Mouse (Mus musculus): ENCODE measurements at regions not wholly inside any gene's neighbourhood (a gene's known extent, or its start where the extent isn't known, plus 50 kb on each side); places are given as distances from the start of the nearest gene placed in this dataset.

GRCm38 (mm10) chr7:40275078-40275477 lies 623.0 kb upstream of the Vstm2b start:
- TF ChIP-seq POU5F1 (IDR thresholded peaks at IDR 0.05; ENCODE audit: borderline replicate concordance, low read length), result no peak
- no peak for TF ChIP-seq NANOG (IDR thresholded peaks at IDR 0.05; ENCODE audit: borderline replicate concordance, low read length)
- no peak for TF ChIP-seq CTCF (conservative IDR thresholded peaks at IDR 0.05; ENCODE audit: low read length)
- H3K4me1 ChIP-seq (replicated peaks; ENCODE audit: low read depth, low read length), result no peaks in the 10 kb centered on the region
- no peaks in the 10 kb centered on the region for H3K36me3 ChIP-seq (ENCODE audit: insufficient read depth, low read length)
- no peaks in the 10 kb centered on the region for H3K27me3 ChIP-seq (ENCODE audit: insufficient read depth, low read length)
- no peaks in the 10 kb centered on the region for H3K9me3 ChIP-seq (ENCODE audit: low read length)
- no peak overlapping the region for H3K4me3 ChIP-seq (replicated peaks; ENCODE audit: low read length)

- Histone ChIP-seq H3K9me3 (ENCODE audit: low read length) (no peaks in the 10 kb centered on the region), H3K27me3 (ENCODE audit: insufficient read depth, low read length) (no peaks in the 10 kb centered on the region), H3K36me3 (ENCODE audit: insufficient read depth, low read length) (no peaks in the 10 kb centered on the region), H3K4me1 (replicated peaks; ENCODE audit: low read depth, low read length) (no peaks in the 10 kb centered on the region), H3K4me3 (replicated peaks; ENCODE audit: low read length) (no peak overlapping the region)
- TF ChIP-seq NANOG (IDR thresholded peaks at IDR 0.05; ENCODE audit: borderline replicate concordance, low read length) (no peak), CTCF (conservative IDR thresholded peaks at IDR 0.05; ENCODE audit: low read length) (no peak), POU5F1 (IDR thresholded peaks at IDR 0.05; ENCODE audit: borderline replicate concordance, low read length) (no peak)
Observed at GRCm38 (mm10) chr7:40275658-40276057, 622.5 kb upstream of the Vstm2b start.

- no peaks in the 10 kb centered on the region for H3K4me1 ChIP-seq (replicated peaks; ENCODE audit: low read depth, low read length)
- no peaks in the 10 kb centered on the region for H3K27me3 ChIP-seq (ENCODE audit: insufficient read depth, low read length)
- no peaks in the 10 kb centered on the region for H3K9me3 ChIP-seq (ENCODE audit: low read length)
- no peak for TF ChIP-seq NANOG (IDR thresholded peaks at IDR 0.05; ENCODE audit: borderline replicate concordance, low read length)
- TF ChIP-seq POU5F1 (IDR thresholded peaks at IDR 0.05; ENCODE audit: borderline replicate concordance, low read length), result no peak
- no peak for TF ChIP-seq CTCF (conservative IDR thresholded peaks at IDR 0.05; ENCODE audit: low read length)
- no peaks in the 10 kb centered on the region for H3K36me3 ChIP-seq (ENCODE audit: insufficient read depth, low read length)
- no peak overlapping the region for H3K4me3 ChIP-seq (replicated peaks; ENCODE audit: low read length)
Observed at GRCm38 (mm10) chr7:40276116-40276515, 622.0 kb upstream of the Vstm2b start.

- Histone ChIP-seq H3K4me3 (replicated peaks; ENCODE audit: low read length) (no peak overlapping the region), H3K4me1 (replicated peaks; ENCODE audit: low read depth, low read length) (no peaks in the 10 kb centered on the region), H3K36me3 (ENCODE audit: insufficient read depth, low read length) (no peaks in the 10 kb centered on the region), H3K9me3 (ENCODE audit: low read length) (no peaks in the 10 kb centered on the region), H3K27me3 (ENCODE audit: insufficient read depth, low read length) (no peaks in the 10 kb centered on the region)
- TF ChIP-seq NANOG (IDR thresholded peaks at IDR 0.05; ENCODE audit: borderline replicate concordance, low read length) (no peak), POU5F1 (IDR thresholded peaks at IDR 0.05; ENCODE audit: borderline replicate concordance, low read length) (no peak), CTCF (conservative IDR thresholded peaks at IDR 0.05; ENCODE audit: low read length) (no peak)
Observed at GRCm38 (mm10) chr7:40290166-40290565, 608.0 kb upstream of the Vstm2b start.

GRCm38 (mm10) chr7:40310558-40310957 lies 587.6 kb upstream of the Vstm2b start:
- H3K4me3 ChIP-seq (replicated peaks; ENCODE audit: low read length), result no peak overlapping the region
- no peaks in the 10 kb centered on the region for H3K9me3 ChIP-seq (ENCODE audit: low read length)
- H3K36me3 ChIP-seq (ENCODE audit: insufficient read depth, low read length), result no peaks in the 10 kb centered on the region
- H3K27me3 ChIP-seq (ENCODE audit: insufficient read depth, low read length), result no peaks in the 10 kb centered on the region
- TF ChIP-seq NANOG (IDR thresholded peaks at IDR 0.05; ENCODE audit: borderline replicate concordance, low read length) (no peak), CTCF (conservative IDR thresholded peaks at IDR 0.05; ENCODE audit: low read length) (peak; percentile 83)
- H3K4me1 ChIP-seq (replicated peaks; ENCODE audit: low read depth, low read length), result no peaks in the 10 kb centered on the region

- Histone ChIP-seq H3K9me3 (ENCODE audit: low read length) (no peaks in the 10 kb centered on the region), H3K27me3 (ENCODE audit: insufficient read depth, low read length) (no peaks in the 10 kb centered on the region), H3K36me3 (ENCODE audit: insufficient read depth, low read length) (no peaks in the 10 kb centered on the region), H3K4me3 (replicated peaks; ENCODE audit: low read length) (no peak overlapping the region), H3K4me1 (replicated peaks; ENCODE audit: low read depth, low read length) (0 out of 2 replicates have a peak, but pooled peaks cover 5% of the 10 kb centered on the region)
- TF ChIP-seq NANOG (IDR thresholded peaks at IDR 0.05; ENCODE audit: borderline replicate concordance, low read length) (no peak), POU5F1 (IDR thresholded peaks at IDR 0.05; ENCODE audit: borderline replicate concordance, low read length) (no peak), CTCF (conservative IDR thresholded peaks at IDR 0.05; ENCODE audit: low read length) (no peak)
Observed at GRCm38 (mm10) chr7:40321171-40321570, 577.0 kb upstream of the Vstm2b start.

GRCm38 (mm10) chr7:40325188-40325705 lies 572.9 kb upstream of the Vstm2b start:
- no peak for TF ChIP-seq NANOG (IDR thresholded peaks at IDR 0.05; ENCODE audit: borderline replicate concordance, low read length)
- no peak for TF ChIP-seq POU5F1 (IDR thresholded peaks at IDR 0.05; ENCODE audit: borderline replicate concordance, low read length)
- no peak for TF ChIP-seq CTCF (conservative IDR thresholded peaks at IDR 0.05; ENCODE audit: low read length)
- H3K36me3 ChIP-seq (ENCODE audit: insufficient read depth, low read length), result no peaks in the 10 kb centered on the region
- H3K4me1 ChIP-seq (replicated peaks; ENCODE audit: low read depth, low read length), result 0 out of 2 replicates have a peak, but pooled peaks cover 5% of the 10 kb centered on the region
- H3K27me3 ChIP-seq (ENCODE audit: insufficient read depth, low read length), result no peaks in the 10 kb centered on the region
- H3K4me3 ChIP-seq (replicated peaks; ENCODE audit: low read length), result no peak overlapping the region
- H3K9me3 ChIP-seq (ENCODE audit: low read length), result no peaks in the 10 kb centered on the region

- H3K4me1 ChIP-seq (replicated peaks; ENCODE audit: low read depth, low read length), result no peaks in the 10 kb centered on the region
Observed at GRCm38 (mm10) chr7:40332455-40332854, 565.7 kb upstream of the Vstm2b start.

GRCm38 (mm10) chr7:40352306-40352705 lies 545.8 kb upstream of the Vstm2b start:
- no peaks in the 10 kb centered on the region for H3K4me1 ChIP-seq (replicated peaks; ENCODE audit: low read depth, low read length)
- no peaks in the 10 kb centered on the region for H3K36me3 ChIP-seq (ENCODE audit: insufficient read depth, low read length)
- TF ChIP-seq CTCF (conservative IDR thresholded peaks at IDR 0.05; ENCODE audit: low read length) (no peak), NANOG (IDR thresholded peaks at IDR 0.05; ENCODE audit: borderline replicate concordance, low read length) (no peak), POU5F1 (IDR thresholded peaks at IDR 0.05; ENCODE audit: borderline replicate concordance, low read length) (no peak)
- H3K9me3 ChIP-seq (ENCODE audit: low read length), result no peaks in the 10 kb centered on the region
- H3K4me3 ChIP-seq (replicated peaks; ENCODE audit: low read length), result no peak overlapping the region
- no peaks in the 10 kb centered on the region for H3K27me3 ChIP-seq (ENCODE audit: insufficient read depth, low read length)

More at GRCm38 (mm10) chr7:40332455-40332854, 565.7 kb upstream of the Vstm2b start:
- H3K9me3 ChIP-seq (ENCODE audit: low read length), result peaks cover 19% of the 10 kb centered on the region
- TF ChIP-seq NANOG (IDR thresholded peaks at IDR 0.05; ENCODE audit: borderline replicate concordance, low read length) (no peak), POU5F1 (IDR thresholded peaks at IDR 0.05; ENCODE audit: borderline replicate concordance, low read length) (no peak), CTCF (conservative IDR thresholded peaks at IDR 0.05; ENCODE audit: low read length) (no peak)
- H3K27me3 ChIP-seq (ENCODE audit: insufficient read depth, low read length), result no peaks in the 10 kb centered on the region
- H3K36me3 ChIP-seq (ENCODE audit: insufficient read depth, low read length), result no peaks in the 10 kb centered on the region
- no peak overlapping the region for H3K4me3 ChIP-seq (replicated peaks; ENCODE audit: low read length)

Measured in E14TG2a.4 (cell line).